Mouse (Mus musculus) urinary bladder, postnatal 36 days (tissue): Measurements from ENCODE around the gene Palm2.

Experiments used
- DNase-seq, 2 experiments: peaks; one replicate each; pipeline ENCODE4 v3.0.0; 2022; ENCODE audit warnings: low spot score in 2 of 2, mixed read lengths in 1 of 2

The Palm2 gene

DNA sequence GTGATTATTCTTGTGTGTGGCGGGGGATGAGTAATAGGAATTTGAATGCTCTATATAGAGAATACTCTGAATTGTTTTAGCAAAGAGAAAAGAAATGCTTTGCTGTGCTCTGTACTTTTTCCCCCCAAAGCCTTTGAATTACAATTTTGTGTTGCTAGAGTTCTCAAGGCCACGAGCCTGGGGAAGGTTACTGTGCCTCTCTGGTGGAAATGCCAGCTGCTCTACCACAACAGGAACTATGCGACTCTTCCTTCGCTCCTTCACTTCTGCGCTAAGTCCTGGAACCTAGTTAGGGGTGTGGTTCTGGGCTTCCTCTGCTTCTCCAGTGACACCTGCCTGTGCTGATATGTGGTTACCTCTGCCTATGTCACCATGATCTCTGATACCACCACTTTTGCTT lies 178.7 kb downstream of the Palm2 start:
- no peak for DNase-seq

DNA sequence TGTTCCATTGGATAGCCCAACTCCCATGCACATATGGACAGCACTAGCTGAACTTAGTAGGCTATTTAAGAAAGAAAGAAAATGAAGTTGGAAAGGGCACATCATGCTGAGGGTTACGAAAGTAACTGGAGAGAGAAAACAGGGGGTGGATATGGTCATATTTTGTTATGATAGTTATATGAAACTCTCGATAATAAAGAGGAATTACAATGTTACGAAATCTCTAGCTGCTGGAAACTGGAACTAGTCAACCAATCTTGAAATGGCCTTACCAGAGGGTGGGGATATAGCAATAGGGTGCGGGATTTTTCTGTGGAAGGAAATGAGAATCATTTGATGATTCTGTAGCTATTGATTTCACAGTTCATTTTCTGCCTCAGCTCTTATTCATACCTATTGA lies 180.6 kb downstream of the Palm2 start:
- DNase-seq: no peak

DNA sequence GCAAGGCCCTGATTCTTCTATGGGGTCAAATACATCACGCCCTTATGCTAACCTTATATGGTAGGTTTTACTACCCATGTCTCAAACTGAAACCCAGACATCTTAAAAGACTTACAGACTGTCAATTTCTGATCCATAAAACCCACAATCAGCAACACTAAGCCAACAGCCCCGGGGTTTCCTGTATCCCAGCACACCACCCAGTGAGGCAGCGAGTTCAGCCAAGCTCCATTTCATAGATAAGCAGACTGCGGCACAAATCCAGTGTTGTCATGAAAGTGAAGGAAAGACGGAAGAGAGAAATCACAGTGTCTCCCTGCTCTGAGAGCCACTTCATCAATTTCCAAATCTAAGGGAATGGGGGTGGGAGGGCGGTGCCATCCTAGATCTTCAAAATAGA lies 184.7 kb downstream of the Palm2 start:
- no peak for DNase-seq

DNA sequence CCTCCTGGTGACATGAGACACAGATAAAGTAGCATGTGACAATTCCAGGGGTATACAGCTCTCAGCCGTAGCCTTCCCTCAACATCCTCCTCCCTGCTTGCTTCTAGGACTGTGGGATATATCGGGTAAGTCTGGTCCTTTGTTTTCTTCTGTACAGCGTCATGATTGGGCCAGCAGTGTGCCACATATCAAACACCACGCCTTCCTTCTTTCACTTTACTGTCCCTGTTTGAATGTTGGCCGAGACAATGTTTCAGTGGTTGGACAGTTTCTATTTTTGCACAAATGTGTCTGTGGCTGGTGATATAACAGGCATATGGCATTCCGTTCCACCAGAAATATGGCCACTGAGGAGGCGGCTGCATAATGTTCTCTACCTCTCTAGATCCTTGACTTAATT lies 188.8 kb downstream of the Palm2 start:
- no peak for DNase-seq

DNA sequence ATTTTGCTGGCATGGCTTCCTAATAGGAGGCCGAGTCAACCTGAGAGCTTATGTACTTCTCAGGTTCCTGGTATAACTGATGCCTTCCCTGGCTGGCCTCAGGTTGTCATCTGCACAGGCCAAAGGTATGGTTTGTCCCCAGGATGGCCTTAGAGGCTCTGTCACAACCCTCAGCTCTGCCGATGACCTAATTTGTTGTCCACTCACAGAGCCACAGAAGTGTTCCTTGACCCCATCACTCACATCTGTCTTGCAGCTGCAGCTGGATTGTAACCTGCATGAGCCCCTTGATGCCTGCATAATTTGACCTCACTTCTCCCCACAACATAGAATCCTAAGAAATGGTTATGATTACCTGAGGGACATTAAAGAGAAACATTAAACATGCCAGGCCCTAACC lies 190.8 kb downstream of the Palm2 start:
- no peak for DNase-seq

- DNase-seq: no peak
These were observed 191.3 kb downstream of the Palm2 start for GRCm38 (mm10) chr4:57625306-57625705.

- DNase-seq: no peak
These were observed 191.7 kb downstream of the Palm2 start for GRCm38 (mm10) chr4:57625756-57626155.

GRCm38 (mm10) chr4:57626921-57627320 lies 192.9 kb downstream of the Palm2 start:
- DNase-seq: no peak

GRCm38 (mm10) chr4:57632386-57632785 lies 198.3 kb downstream of the Palm2 start:
- DNase-seq: no peak

DNA sequence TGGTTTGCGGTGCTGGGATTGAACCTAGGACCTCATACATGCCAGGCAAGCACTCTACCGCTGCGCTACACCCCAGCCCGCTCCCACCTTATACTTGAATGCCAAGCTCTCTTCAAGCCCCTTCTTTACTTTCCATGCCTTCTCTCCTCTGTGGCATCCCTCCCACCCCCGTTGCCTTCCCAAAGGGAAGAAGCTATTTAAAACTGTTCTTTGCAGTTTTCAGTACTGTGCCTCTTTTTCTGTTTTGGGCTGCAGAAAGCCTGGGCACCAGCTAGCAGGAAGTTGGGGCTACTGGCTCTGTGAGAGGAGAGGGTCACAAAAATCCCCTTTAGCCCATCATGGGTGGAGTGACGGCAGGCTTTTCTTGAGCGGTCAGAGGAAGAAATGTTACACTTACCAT lies 199.0 kb downstream of the Palm2 start:
- no peak for DNase-seq

GRCm38 (mm10) chr4:57634956-57635355 lies 200.9 kb downstream of the Palm2 start:
- no peak for DNase-seq

DNA sequence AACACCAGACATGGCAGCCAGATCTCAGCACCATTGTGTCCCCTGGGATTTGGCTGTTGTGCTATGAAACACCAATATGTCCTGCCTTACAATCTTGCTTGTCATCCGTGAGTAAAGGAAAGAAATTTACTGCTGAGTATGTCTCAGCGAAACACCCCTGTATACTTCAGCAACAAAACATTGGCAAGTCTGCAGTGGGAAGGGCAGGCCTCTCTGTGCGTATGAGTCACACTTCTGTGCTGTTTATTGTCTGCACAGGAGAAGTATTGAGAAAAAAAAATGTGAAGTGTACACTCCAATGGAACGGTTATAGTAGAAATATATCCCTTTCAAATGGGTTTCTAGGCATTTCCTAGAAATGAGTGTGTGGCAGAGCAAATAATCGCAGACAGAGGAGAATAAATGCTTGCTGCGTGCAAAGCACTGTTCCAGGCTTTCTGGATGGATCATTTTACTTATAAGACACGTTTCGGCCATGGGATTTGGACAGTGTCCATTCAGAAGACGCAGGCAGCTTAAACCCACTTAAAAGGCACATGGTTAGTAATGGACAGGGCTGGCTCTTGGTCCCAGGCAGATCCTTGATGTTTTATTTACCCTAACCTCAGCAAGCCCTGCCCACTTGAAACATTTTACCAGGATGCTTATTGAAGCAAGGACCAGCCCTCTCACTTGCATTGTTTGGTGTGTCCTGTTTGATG lies 202.9 kb downstream of the Palm2 start:
- no peak for DNase-seq

- DNase-seq: no peak
These were observed 203.8 kb downstream of the Palm2 start for GRCm38 (mm10) chr4:57637636-57638386.

DNA sequence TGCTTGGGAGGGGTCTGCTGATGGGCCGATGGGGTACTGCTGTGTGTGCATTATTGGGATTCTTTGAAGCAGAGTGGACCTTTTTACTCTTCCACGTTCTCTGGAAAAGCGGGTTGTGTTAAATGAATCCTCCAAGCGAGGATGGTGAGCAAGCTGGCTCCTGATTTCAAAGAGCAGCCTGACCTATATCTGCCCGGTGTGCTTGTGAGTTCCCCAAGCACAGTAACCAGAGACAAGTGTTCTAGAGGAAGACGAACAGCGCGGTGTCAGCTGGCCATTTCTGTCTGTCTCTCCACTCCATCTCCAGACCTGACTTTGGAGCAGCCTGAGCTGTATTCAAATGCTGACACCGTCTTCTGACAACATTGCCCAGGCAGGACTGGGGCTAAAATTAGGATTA lies 204.9 kb downstream of the Palm2 start:
- DNase-seq: no peak

- no peak for DNase-seq
These were observed 206.2 kb downstream of the Palm2 start for GRCm38 (mm10) chr4:57640222-57640621.

DNA sequence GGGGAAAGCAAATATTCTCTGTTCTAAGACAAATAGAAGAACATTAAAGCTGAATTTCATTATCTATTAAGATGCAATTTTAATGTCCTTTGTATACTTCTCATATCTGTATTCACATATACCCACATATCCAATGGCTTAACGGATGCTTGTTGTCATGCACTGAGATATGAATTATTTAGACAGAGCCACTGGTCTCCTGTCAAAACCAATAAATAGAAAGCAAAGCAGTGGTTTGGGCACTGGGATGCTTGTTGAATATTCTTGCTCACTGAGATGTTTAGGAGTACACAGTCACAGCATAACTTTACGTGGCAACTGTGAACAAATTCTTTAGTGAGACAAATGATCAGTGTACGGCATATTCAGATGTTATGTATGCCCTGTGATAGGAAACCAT lies 206.9 kb downstream of the Palm2 start:
- DNase-seq: no peak

DNA sequence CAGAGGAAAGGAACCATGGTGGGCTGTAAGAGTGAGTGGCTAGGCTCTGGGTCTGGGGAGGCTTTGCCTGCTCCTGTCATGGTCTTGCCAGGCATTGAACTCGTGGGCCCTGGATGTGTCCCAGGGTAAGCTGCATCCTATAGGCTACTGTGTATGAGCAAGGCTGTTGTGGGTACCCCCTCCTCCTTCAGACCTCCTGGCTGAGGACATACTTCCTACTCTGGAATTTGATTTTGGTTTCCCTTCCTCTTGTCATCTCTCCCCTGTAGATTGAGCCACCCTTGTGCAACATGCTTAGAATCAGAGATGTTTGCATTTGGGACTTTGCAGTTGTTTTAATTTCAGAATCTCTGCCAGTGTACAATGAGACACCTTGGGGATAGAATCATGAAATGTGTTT lies 216.9 kb downstream of the Palm2 start:
- no peak for DNase-seq

DNA sequence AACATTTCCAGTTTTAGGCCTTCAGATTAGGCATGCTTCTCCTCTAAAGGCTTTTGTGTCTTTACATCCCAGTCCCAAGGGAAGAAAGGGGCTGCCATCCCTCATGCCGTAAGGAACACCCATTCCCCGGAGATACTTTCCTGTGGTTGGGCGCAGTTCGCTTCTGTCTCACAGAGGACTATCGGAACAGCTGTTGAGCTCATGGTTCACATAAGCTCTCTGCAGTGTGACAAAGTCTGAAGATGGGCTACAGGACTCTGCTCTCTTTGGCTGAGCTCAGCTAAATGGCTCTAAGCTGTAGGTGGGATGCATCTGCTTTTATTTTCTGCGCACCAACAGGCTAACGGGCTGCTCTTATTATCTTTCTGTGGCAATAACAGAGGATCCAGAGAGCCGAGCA lies 217.5 kb downstream of the Palm2 start:
- DNase-seq: no peak

- DNase-seq: no peak
These were observed 218.3 kb downstream of the Palm2 start for GRCm38 (mm10) chr4:57652185-57652904.

- DNase-seq: no peak
These were observed 221.9 kb downstream of the Palm2 start for GRCm38 (mm10) chr4:57655966-57656365.

DNA sequence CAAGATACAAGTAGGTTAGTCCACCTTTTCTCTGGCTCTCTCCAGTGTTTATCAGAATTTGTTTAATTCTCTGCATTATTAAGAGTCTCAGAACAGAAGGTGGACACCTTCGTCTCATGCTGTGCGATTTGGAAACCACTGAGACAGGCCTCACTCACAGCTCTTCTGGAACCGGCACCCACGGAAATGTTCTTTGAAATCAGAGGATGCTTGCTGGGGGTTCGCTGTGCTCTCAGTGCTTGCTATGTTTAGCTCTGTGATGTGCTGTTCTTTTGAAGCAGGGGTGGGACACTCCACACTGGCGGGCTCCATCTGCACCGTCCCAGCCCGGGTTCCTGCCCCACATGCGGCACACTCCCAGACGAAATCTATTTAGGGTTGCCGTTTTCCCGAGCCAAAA lies 222.3 kb downstream of the Palm2 start:
- DNase-seq: no peak

- no peak for DNase-seq
These were observed 222.8 kb downstream of the Palm2 start for GRCm38 (mm10) chr4:57656861-57657260.

- no peak for DNase-seq
These were observed 226.4 kb downstream of the Palm2 start for GRCm38 (mm10) chr4:57660470-57660869.
